Mouse (Mus musculus) heart, embryonic 16.5 days (tissue): ENCODE results near the gene Lamtor4. TPM values are rescaled to one million over a fixed set of nuclear protein-coding genes. Genes with fewer than 3 reads are reported as not detected.

Source experiments
- ATAC-seq: fragments of 200-750 bp; cut with Nextera tagmentation; replicated peaks from 2 replicates; pipeline ENCODE4 v1.8.0; 2017; ENCODE audit warnings: moderate number of reproducible peaks; ENCODE audit not compliant: insufficient read depth, low FRiP score; ENCODE audit errors: extremely low read depth
- H3K27ac ChIP-seq: fragments of 300-500 bp; sonication (generic); 2 replicates; pipeline ENCODE4 v1.5.1; 2014; ENCODE audit warnings: mild to moderate bottlenecking, low read length, control low read depth, moderate library complexity
- H3K27me3 ChIP-seq: fragments of 300-500 bp; sonication (generic); 2 replicates; pipeline ENCODE4 v1.6.1; 2014; ENCODE audit warnings: low read length, mixed read lengths; ENCODE audit not compliant: control insufficient read depth, insufficient read depth
- H3K36me3 ChIP-seq: fragments of 300-500 bp; sonication (generic); 2 replicates; pipeline ENCODE4 v1.6.1; 2014; ENCODE audit not compliant: control insufficient read depth, insufficient read depth
- H3K4me1 ChIP-seq: fragments of 300-500 bp; sonication (generic); 2 replicates; pipeline ENCODE4 v1.6.1; 2014; ENCODE audit warnings: low read length, mixed read lengths; ENCODE audit not compliant: control insufficient read depth, insufficient read depth
- H3K4me2 ChIP-seq: fragments of 300-500 bp; sonication (generic); 2 replicates; pipeline ENCODE4 v1.6.1; 2014; ENCODE audit warnings: low read depth, mild to moderate bottlenecking, control low read depth, low read length
- H3K4me3 ChIP-seq: fragments of 300-500 bp; sonication (generic); 2 replicates; pipeline ENCODE4 v1.5.1; 2014; ENCODE audit warnings: mild to moderate bottlenecking, control low read depth, low read length
- H3K9ac ChIP-seq: fragments of 300-500 bp; sonication (generic); 2 replicates; pipeline ENCODE4 v1.6.1; 2014; ENCODE audit warnings: low read length, control low read depth
- H3K9me3 ChIP-seq: fragments of 300-500 bp; sonication (generic); replicated peaks from 2 replicates; pipeline ENCODE4 v1.6.1; 2016; ENCODE audit warnings: low read length; ENCODE audit not compliant: control insufficient read depth
- WGBS: fragments of 180-500 bp; shearing (Covaris S2); extraction: QIAGEN DNeasy Blood & Tissue Kit; methylation state at CpG from one replicate; pipeline ENCODE4 v1.1.7; 2014; 5-methylcytosine and 5-hydroxymethylcytosine counted together
- polyA plus RNA-seq: library from polyadenylated mRNA; unstranded; fragments of >200 nt; fragmentation: Nextera tagmentation; extraction: Ambion mirVana; gene quantifications from 2 replicates; pipeline ENCODE4 v1.2.1, GENCODE M21; 2015

The Lamtor4 gene
- polyA plus RNA-seq, 1 experiment from 2014 or later, result 71.9 TPM

GRCm38 (mm10) chr5:138263260-138264206 is 8.3 kb downstream of the Lamtor4 start, which contains the start of gene BC037034:
Gene BC037034 (minus strand): TSS chr5:138264033.
- Histone ChIP-seq H3K36me3 (peaks cover 9% of the 10 kb centered on the region), H3K4me1 (peaks cover 21% of the 10 kb centered on the region), H3K27me3 (no peaks in the 10 kb centered on the region), H3K27ac (peak within 1 kb of the TSS; percentile 76), H3K9me3 (no peaks in the 10 kb centered on the region), H3K4me2 (peak within 1 kb of the TSS; percentile 88), H3K9ac (peak within 1 kb of the TSS; percentile 96), H3K4me3 (peak within 1 kb of the TSS; percentile 93)
- WGBS, result 1% methylated on average over 71 of the region's 71 CpGs
- peak; percentile 79 for ATAC-seq

GRCm38 (mm10) chr5:138264207-138264578 is 8.9 kb downstream of the Lamtor4 start:
- H3K4me3 ChIP-seq, result peak overlapping the region; percentile 93
- WGBS, result 9% methylated on average over 6 of the region's 6 CpGs
- H3K36me3 ChIP-seq, result peaks cover 4% of the 10 kb centered on the region
- H3K27ac ChIP-seq, result peak overlapping the region; percentile 76; the same call in 1 of the 2 replicates
- H3K9me3 ChIP-seq, result no peaks in the 10 kb centered on the region
- ATAC-seq, result no peak
- peak overlapping the region; percentile 96 for H3K9ac ChIP-seq
- H3K4me2 ChIP-seq, result peak overlapping the region; percentile 88
- no peaks in the 10 kb centered on the region for H3K27me3 ChIP-seq
- H3K4me1 ChIP-seq, result peaks cover 14% of the 10 kb centered on the region

- Histone ChIP-seq H3K27me3 (peaks cover 3% of the 10 kb centered on the region; the same call in 1 of the 2 replicates), H3K9ac (no peak overlapping the region), H3K4me2 (no peak overlapping the region), H3K4me3 (no peak overlapping the region), H3K27ac (no peak overlapping the region), H3K4me1 (peaks cover 13% of the 10 kb centered on the region), H3K9me3 (no peaks in the 10 kb centered on the region), H3K36me3 (peaks cover 4% of the 10 kb centered on the region)
- WGBS, result 86% methylated on average over 4 of the region's 4 CpGs
- no peak for ATAC-seq
These were observed 10.4 kb downstream of the Lamtor4 start for GRCm38 (mm10) chr5:138265712-138266111.

- no peaks in the 10 kb centered on the region for H3K9me3 ChIP-seq
- H3K27me3 ChIP-seq, result peaks cover 11% of the 10 kb centered on the region
- ATAC-seq, result no peak
- H3K27ac ChIP-seq, result no peak overlapping the region
- peaks cover 13% of the 10 kb centered on the region for H3K4me1 ChIP-seq
- WGBS, result 90% methylated on average over 3 of the region's 3 CpGs
- no peaks in the 10 kb centered on the region for H3K36me3 ChIP-seq
- no peak overlapping the region for H3K9ac ChIP-seq
- H3K4me2 ChIP-seq, result no peak overlapping the region
- no peak overlapping the region for H3K4me3 ChIP-seq
These were observed 11.8 kb downstream of the Lamtor4 start for GRCm38 (mm10) chr5:138267114-138267513.

- Histone ChIP-seq H3K9ac (no peak overlapping the region), H3K4me2 (no peak overlapping the region), H3K27ac (no peak overlapping the region), H3K4me1 (peaks cover 5% of the 10 kb centered on the region; the same call in 1 of the 2 replicates), H3K27me3 (peaks cover 13% of the 10 kb centered on the region), H3K4me3 (no peak overlapping the region), H3K9me3 (no peaks in the 10 kb centered on the region), H3K36me3 (no peaks in the 10 kb centered on the region)
- ATAC-seq, result no peak
- WGBS, result 68% methylated on average over 4 of the region's 4 CpGs
These were observed 13.7 kb downstream of the Lamtor4 start for GRCm38 (mm10) chr5:138268980-138269379.

- no peak overlapping the region for H3K9ac ChIP-seq
- peaks cover 2% of the 10 kb centered on the region; the same call in 1 of the 2 replicates for H3K4me1 ChIP-seq
- no peaks in the 10 kb centered on the region for H3K36me3 ChIP-seq
- H3K27me3 ChIP-seq, result peaks cover 13% of the 10 kb centered on the region
- ATAC-seq, result no peak
- no peaks in the 10 kb centered on the region for H3K9me3 ChIP-seq
- no peak overlapping the region for H3K4me2 ChIP-seq
- 50% methylated on average over 3 of the region's 3 CpGs for WGBS
- H3K4me3 ChIP-seq, result no peak overlapping the region
- no peak overlapping the region for H3K27ac ChIP-seq
These were observed 15.9 kb downstream of the Lamtor4 start for GRCm38 (mm10) chr5:138271232-138271631.

- Histone ChIP-seq H3K9me3 (no peaks in the 10 kb centered on the region), H3K27ac (0 out of 2 replicates have a peak within 1 kb of the TSS, but pooled peaks have one; percentile 5)
- WGBS, result 3% methylated on average over 12 of the region's 12 CpGs
These were observed 17.2 kb downstream of the Lamtor4 start, which contains the start of gene Gal3st4 for GRCm38 (mm10) chr5:138272409-138272923. Gene Gal3st4 (minus strand): TSS chr5:138272840.

GRCm38 (mm10) chr5:138274186-138274585 is 18.9 kb downstream of the Lamtor4 start:
- H3K27ac ChIP-seq, result no peak overlapping the region
- no peaks in the 10 kb centered on the region for H3K9me3 ChIP-seq
- ATAC-seq, result no peak
- WGBS, result 80% methylated on average over 8 of the region's 8 CpGs
- H3K36me3 ChIP-seq, result no peaks in the 10 kb centered on the region
- no peak overlapping the region for H3K4me2 ChIP-seq
- H3K9ac ChIP-seq, result no peak overlapping the region
- H3K4me3 ChIP-seq, result no peak overlapping the region
- peaks cover 3% of the 10 kb centered on the region; the same call in 1 of the 2 replicates for H3K4me1 ChIP-seq
- peaks cover 13% of the 10 kb centered on the region for H3K27me3 ChIP-seq

More at GRCm38 (mm10) chr5:138272409-138272923, 17.2 kb downstream of the Lamtor4 start, which contains the start of gene Gal3st4:
- Histone ChIP-seq H3K27me3 (peaks cover 13% of the 10 kb centered on the region), H3K4me1 (peaks cover 2% of the 10 kb centered on the region; the same call in 1 of the 2 replicates), H3K9ac (no peak within 1 kb of the TSS), H3K36me3 (no peaks in the 10 kb centered on the region), H3K4me2 (peak within 1 kb of the TSS; percentile 6), H3K4me3 (no peak within 1 kb of the TSS; the same call in 1 of the 2 replicates)
- 0 out of 2 replicates have a peak, but pooled peaks have one; percentile 38 for ATAC-seq
